Mouse (Mus musculus): ENCODE measurements at regions not wholly inside any gene's neighbourhood (a gene's known extent, or its start where the extent isn't known, plus 50 kb on each side); places are given as distances from the start of the nearest gene placed in this dataset.
"Not testable (repeated sequence)": the region's sequence is repeated elsewhere in the genome, so short reads cannot be mapped to it uniquely, and the experiment has no call there.

- Histone ChIP-seq H3K4me1 (replicated peaks; ENCODE audit: control insufficient read depth, insufficient read depth, low read length) (no peaks in the 10 kb centered on the region), H3K9ac (ENCODE audit: low read depth, low read length) (no peak overlapping the region), H3K4me2 (replicated peaks; ENCODE audit: low read depth) (no peak overlapping the region), H3K36me3 (ENCODE audit: control insufficient read depth, insufficient read depth) (no peaks in the 10 kb centered on the region), H3K4me3 (ENCODE audit: low read depth, low read length) (no peak overlapping the region), H3K27me3 (replicated peaks; ENCODE audit: control insufficient read depth, insufficient read depth, low read length) (no peaks in the 10 kb centered on the region), H3K27ac (ENCODE audit: low read depth, low read length) (no peak overlapping the region), H3K9me3 (ENCODE audit: control insufficient read depth) (no peaks in the 10 kb centered on the region)
- TF ChIP-seq CTCF (IDR thresholded peaks at IDR 0.05; ENCODE audit: low read depth): no peak
- no peak for ATAC-seq
- WGBS: 57% methylated on average over 5 of the region's 5 CpGs
These were observed 79.3 kb upstream of the Creb5 start for GRCm38 (mm10) chr6:53207781-53208180.

- Histone ChIP-seq H3K36me3 (ENCODE audit: control insufficient read depth, insufficient read depth) (no peaks in the 10 kb centered on the region), H3K27me3 (replicated peaks; ENCODE audit: control insufficient read depth, insufficient read depth, low read length) (no peaks in the 10 kb centered on the region), H3K9ac (ENCODE audit: low read depth, low read length) (no peak overlapping the region), H3K4me2 (replicated peaks; ENCODE audit: low read depth) (no peak overlapping the region), H3K4me3 (ENCODE audit: low read depth, low read length) (no peak overlapping the region), H3K9me3 (ENCODE audit: control insufficient read depth) (no peaks in the 10 kb centered on the region), H3K4me1 (replicated peaks; ENCODE audit: control insufficient read depth, insufficient read depth, low read length) (no peaks in the 10 kb centered on the region), H3K27ac (ENCODE audit: low read depth, low read length) (no peak overlapping the region)
- WGBS: 69% methylated on average over 2 of the region's 2 CpGs
- TF ChIP-seq CTCF (IDR thresholded peaks at IDR 0.05; ENCODE audit: low read depth): no peak
- ATAC-seq: no peak
These were observed 79.7 kb upstream of the Creb5 start for GRCm38 (mm10) chr6:53207361-53207760.

DNA sequence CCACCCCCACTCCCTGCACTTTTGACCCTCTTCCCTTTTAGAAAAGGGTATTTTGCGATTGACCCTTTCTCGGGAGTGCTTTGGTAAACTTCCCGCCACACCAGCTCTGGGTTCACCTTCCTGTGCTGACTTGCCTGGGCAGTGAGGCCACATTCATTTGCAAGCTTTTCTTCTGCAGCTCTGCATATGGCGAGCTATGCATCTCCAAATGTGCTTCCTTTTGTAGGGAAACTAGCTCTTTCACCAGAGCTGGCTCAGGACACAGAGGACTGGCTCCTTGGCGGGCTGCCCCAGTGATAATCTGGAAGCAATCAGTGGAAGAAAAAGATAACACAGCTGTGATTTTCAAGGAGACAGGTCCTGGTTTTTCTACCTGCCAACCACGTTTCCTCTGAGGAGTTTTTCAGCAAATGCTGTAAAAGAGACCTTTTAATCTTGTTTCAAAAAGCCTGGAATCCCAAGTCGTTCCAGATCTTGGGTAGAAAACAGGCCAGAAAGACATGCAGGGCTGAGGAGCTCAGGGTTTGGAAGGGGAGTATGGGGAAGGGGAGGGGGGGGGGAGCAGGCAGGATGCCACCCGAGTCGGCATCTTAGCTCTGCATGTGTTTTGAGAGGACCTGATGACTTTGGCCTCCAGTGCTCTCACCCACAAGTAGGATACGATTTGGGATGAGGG lies 85.7 kb upstream of the Creb5 start:
- Histone ChIP-seq H3K9me3 (ENCODE audit: control insufficient read depth) (no peaks in the 10 kb centered on the region), H3K4me2 (replicated peaks; ENCODE audit: low read depth) (no peak overlapping the region), H3K9ac (ENCODE audit: low read depth, low read length) (no peak overlapping the region), H3K4me1 (replicated peaks; ENCODE audit: control insufficient read depth, insufficient read depth, low read length) (no peaks in the 10 kb centered on the region), H3K27me3 (replicated peaks; ENCODE audit: control insufficient read depth, insufficient read depth, low read length) (no peaks in the 10 kb centered on the region), H3K4me3 (ENCODE audit: low read depth, low read length) (no peak overlapping the region), H3K27ac (ENCODE audit: low read depth, low read length) (no peak overlapping the region), H3K36me3 (ENCODE audit: control insufficient read depth, insufficient read depth) (no peaks in the 10 kb centered on the region)
- 23% methylated on average over 10 of the region's 10 CpGs for WGBS
- no peak for TF ChIP-seq CTCF (IDR thresholded peaks at IDR 0.05; ENCODE audit: low read depth)
- no peak for ATAC-seq

- Histone ChIP-seq H3K27ac (ENCODE audit: low read depth, low read length) (no peak overlapping the region), H3K27me3 (replicated peaks; ENCODE audit: control insufficient read depth, insufficient read depth, low read length) (no peaks in the 10 kb centered on the region), H3K4me3 (ENCODE audit: low read depth, low read length) (no peak overlapping the region), H3K4me1 (replicated peaks; ENCODE audit: control insufficient read depth, insufficient read depth, low read length) (no peaks in the 10 kb centered on the region), H3K9me3 (ENCODE audit: control insufficient read depth) (no peaks in the 10 kb centered on the region), H3K9ac (ENCODE audit: low read depth, low read length) (no peak overlapping the region), H3K36me3 (ENCODE audit: control insufficient read depth, insufficient read depth) (no peaks in the 10 kb centered on the region), H3K4me2 (replicated peaks; ENCODE audit: low read depth) (no peak overlapping the region)
- no peak for ATAC-seq
- 91% methylated on average over 2 of the region's 2 CpGs for WGBS
- TF ChIP-seq CTCF (IDR thresholded peaks at IDR 0.05; ENCODE audit: low read depth): no peak
These were observed 87.6 kb upstream of the Creb5 start for GRCm38 (mm10) chr6:53199474-53199873.

DNA sequence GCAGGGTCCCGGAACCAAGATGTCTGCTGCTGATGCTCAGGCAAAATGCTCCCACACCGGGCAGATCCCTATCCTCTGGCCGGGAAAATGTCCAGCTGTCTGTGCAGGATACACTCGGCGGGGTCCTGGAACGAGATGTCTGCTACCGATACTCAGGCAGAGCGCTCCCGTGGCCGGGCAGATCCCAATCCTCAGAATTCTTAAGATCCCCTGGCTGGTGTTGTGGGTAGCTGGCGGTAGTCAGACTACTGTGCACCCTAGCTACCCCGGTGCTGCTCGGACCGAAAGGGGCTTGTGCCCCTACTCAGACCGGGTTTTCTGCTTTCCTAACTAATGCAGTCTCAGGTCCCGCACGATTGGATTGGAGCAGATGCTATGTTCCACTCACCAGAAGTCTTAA lies 104.9 kb upstream of the Creb5 start:
- not testable (repeated sequence) for H3K9ac ChIP-seq (ENCODE audit: low read depth, low read length); H3K4me2 ChIP-seq (replicated peaks; ENCODE audit: low read depth); H3K4me3 ChIP-seq (ENCODE audit: low read depth, low read length); ATAC-seq; H3K27ac ChIP-seq (ENCODE audit: low read depth, low read length); H3K36me3 ChIP-seq (ENCODE audit: control insufficient read depth, insufficient read depth); H3K4me1 ChIP-seq (replicated peaks; ENCODE audit: control insufficient read depth, insufficient read depth, low read length); H3K9me3 ChIP-seq (ENCODE audit: control insufficient read depth); H3K27me3 ChIP-seq (replicated peaks; ENCODE audit: control insufficient read depth, insufficient read depth, low read length)
- 91% methylated on average over 17 of the region's 17 CpGs for WGBS

DNA sequence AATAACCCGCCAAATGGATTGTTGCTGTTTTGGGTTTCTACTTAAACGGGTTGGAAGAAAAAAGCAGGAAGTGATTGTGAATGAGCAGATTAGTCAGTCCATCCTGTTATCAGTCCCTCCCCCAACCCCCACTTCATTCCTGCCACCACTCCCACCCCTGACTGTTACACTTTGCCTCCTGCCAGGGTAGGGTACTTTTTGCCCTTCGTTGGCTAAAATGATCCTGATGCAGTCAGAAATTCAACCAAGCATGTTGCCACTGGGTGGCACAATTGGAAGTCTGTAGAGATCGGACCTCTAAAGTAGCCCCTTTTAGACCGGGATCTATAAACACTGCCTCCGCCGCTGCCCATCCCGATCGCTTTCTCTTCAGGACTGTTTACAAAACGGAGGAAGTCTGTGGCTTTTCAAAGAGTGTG lies 96.0 kb upstream of the Jazf1 start:
- Histone ChIP-seq H3K4me3 (ENCODE audit: low read depth, low read length) (peak overlapping the region; percentile 7; the same call in 1 of the 2 replicates), H3K27me3 (replicated peaks; ENCODE audit: control insufficient read depth, insufficient read depth, low read length) (no peaks in the 10 kb centered on the region), H3K4me1 (replicated peaks; ENCODE audit: control insufficient read depth, insufficient read depth, low read length) (no peaks in the 10 kb centered on the region; the same call in 1 of the 2 replicates), H3K27ac (ENCODE audit: low read depth, low read length) (no peak overlapping the region), H3K9ac (ENCODE audit: low read depth, low read length) (no peak overlapping the region), H3K36me3 (ENCODE audit: control insufficient read depth, insufficient read depth) (no peaks in the 10 kb centered on the region), H3K4me2 (replicated peaks; ENCODE audit: low read depth) (peak overlapping the region; percentile 45), H3K9me3 (ENCODE audit: control insufficient read depth) (no peaks in the 10 kb centered on the region)
- ATAC-seq: no peak
- TF ChIP-seq CTCF (IDR thresholded peaks at IDR 0.05; ENCODE audit: low read depth): peak; percentile 66
- 6% methylated on average over 10 of the region's 10 CpGs for WGBS

GRCm38 (mm10) chr6:53163091-53163490 lies 94.7 kb upstream of the Jazf1 start:
- no peak for ATAC-seq
- no peak overlapping the region for H3K4me2 ChIP-seq (replicated peaks; ENCODE audit: low read depth)
- H3K4me3 ChIP-seq (ENCODE audit: low read depth, low read length): no peak overlapping the region
- TF ChIP-seq CTCF (IDR thresholded peaks at IDR 0.05; ENCODE audit: low read depth): no peak
- no peaks in the 10 kb centered on the region for H3K9me3 ChIP-seq (ENCODE audit: control insufficient read depth)
- 89% methylated on average over 7 of the region's 7 CpGs for WGBS
- H3K27me3 ChIP-seq (replicated peaks; ENCODE audit: control insufficient read depth, insufficient read depth, low read length): no peaks in the 10 kb centered on the region
- no peaks in the 10 kb centered on the region; the same call in 1 of the 2 replicates for H3K4me1 ChIP-seq (replicated peaks; ENCODE audit: control insufficient read depth, insufficient read depth, low read length)
- no peaks in the 10 kb centered on the region for H3K36me3 ChIP-seq (ENCODE audit: control insufficient read depth, insufficient read depth)
- no peak overlapping the region for H3K9ac ChIP-seq (ENCODE audit: low read depth, low read length)
- H3K27ac ChIP-seq (ENCODE audit: low read depth, low read length): no peak overlapping the region

Data from intestine, postnatal 0 days (tissue).